Mouse (Mus musculus): Measurements from ENCODE around the gene Nxn. TPM values are rescaled to one million over a fixed set of nuclear protein-coding genes. Genes with fewer than 3 reads are reported as not detected.
"Not testable (repeated sequence)": the region's sequence is repeated elsewhere in the genome, so short reads cannot be mapped to it uniquely, and the experiment has no call there.

Nxn gene
- total RNA-seq, 2 experiments from 2014 or later = 3.0 to 4.5 TPM

- peak; percentile 66 for ATAC-seq (replicated peaks; ENCODE audit: low FRiP score, low TSS enrichment, poor library complexity, severe bottlenecking)
Measured at GRCm38 (mm10) chr11:76243811-76244546, 155.0 kb downstream of the Nxn start.

DNA sequence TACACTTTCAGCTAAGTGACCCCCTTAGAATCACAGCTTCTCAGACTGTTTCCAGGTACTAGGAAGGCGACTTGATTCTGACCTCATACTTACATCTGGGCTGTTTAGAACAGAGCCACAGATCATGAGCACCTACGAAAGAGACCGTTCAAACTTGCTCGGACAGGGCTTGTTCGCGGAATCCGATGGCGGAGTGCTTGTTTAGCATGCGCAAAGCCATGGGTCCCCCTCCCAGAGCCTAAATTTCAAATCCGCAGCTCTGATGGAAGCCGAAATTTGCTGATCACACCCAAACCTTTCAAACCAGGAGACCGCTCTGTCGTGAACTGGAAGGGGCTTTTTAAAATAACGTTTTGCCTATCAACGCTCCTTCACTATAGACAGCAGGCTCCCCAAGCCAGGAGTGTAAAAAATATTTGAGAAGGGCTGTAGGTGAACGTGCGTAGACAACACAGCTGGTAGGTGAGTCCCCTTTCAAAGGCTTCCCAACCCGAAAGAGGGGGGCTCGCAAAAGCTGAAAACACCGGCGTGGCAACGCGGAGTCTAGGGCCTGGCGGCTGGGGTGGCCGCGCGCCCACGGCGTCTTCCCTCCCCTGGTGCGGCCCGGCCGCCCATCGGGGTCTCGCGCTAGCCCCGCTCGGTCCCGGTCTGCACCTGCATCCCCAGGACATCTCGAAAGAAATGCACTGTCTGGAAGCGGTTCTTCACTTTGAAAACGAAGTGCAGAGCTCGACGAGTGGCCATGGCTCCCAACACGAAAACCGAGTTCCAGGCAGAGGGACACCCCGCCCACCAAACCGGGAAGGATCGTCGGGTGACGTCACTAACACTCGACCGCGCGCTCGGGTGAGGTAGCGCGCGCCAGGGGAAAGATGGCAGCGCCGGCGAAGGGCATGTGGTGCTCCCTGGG, 155.8 kb downstream of the Nxn start, which contains the start of the genes Mrm3 and Glod4:
Mrm3 (plus strand) TSS at position 815 of the 910 bp plus-strand sequence.
Glod4 (minus strand) TSS at position 825 of the 910 bp plus-strand sequence.
- peak; percentile 97 for ATAC-seq (replicated peaks; ENCODE audit: low FRiP score, low TSS enrichment, poor library complexity, severe bottlenecking)

DNA sequence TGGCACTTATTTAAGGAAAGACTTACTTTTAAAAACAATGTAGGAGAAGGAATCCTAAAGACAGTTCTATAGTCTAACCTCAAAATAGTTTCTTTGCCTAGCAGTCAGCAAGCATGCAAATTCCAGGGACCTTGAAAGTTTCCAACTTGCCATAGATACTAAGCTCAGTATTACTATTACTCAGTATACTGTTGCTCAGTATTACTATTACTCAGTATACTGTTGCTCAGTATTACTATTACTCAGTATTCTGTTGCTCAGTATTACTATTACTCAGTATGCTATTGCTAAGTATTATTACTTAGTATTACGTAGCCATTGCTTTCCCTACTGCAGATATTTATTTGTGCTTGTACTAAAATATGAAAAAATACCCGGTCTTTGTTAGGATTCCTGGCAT, 159.2 kb downstream of the Nxn start:
- no peak for ATAC-seq (replicated peaks; ENCODE audit: low FRiP score, low TSS enrichment, poor library complexity, severe bottlenecking)

DNA sequence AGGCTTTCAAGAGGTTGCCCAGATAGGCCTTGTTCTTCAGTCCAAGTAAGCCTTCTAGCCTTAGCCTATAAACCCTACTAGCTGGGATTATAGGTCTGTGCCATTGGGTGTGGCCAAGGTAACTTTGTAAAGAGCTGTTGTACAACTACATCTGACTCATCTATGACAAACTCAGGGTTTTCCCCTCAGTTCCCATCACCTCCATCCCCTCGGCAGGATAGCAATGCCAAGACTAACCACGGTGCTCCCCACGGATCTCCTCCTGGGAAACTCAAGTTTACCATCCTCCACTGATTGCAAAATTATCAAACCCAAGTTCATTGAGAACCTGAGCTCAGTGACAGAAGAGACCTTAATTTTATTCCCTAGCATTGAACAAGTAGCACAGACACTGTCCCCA, 162.8 kb downstream of the Nxn start:
- ATAC-seq (replicated peaks; ENCODE audit: low FRiP score, low TSS enrichment, poor library complexity, severe bottlenecking) = no peak

GRCm38 (mm10) chr11:76225051-76225450, 173.9 kb downstream of the Nxn start:
- ATAC-seq (replicated peaks; ENCODE audit: low FRiP score, low TSS enrichment, poor library complexity, severe bottlenecking) = no peak

GRCm38 (mm10) chr11:76224631-76225030, 174.3 kb downstream of the Nxn start:
- no peak for ATAC-seq (replicated peaks; ENCODE audit: low FRiP score, low TSS enrichment, poor library complexity, severe bottlenecking)

- peak; percentile 98 for ATAC-seq (replicated peaks; ENCODE audit: low FRiP score, low TSS enrichment, poor library complexity, severe bottlenecking)
Measured at GRCm38 (mm10) chr11:76217390-76217800, 181.5 kb downstream of the Nxn start, which contains the start of the genes Dbil5 and Gemin4. Dbil5 (plus strand) TSS chr11:76217608. Gemin4 (minus strand) TSS chr11:76217664.

- ATAC-seq (replicated peaks; ENCODE audit: low FRiP score, low TSS enrichment, poor library complexity, severe bottlenecking) = peak; percentile 23; the same call in 1 of the 2 replicates
Measured at GRCm38 (mm10) chr11:76216681-76217389, 182.1 kb downstream of the Nxn start.

GRCm38 (mm10) chr11:76216049-76216540, 182.8 kb downstream of the Nxn start:
- ATAC-seq (replicated peaks; ENCODE audit: low FRiP score, low TSS enrichment, poor library complexity, severe bottlenecking) = no peak

- no peak for ATAC-seq (replicated peaks; ENCODE audit: low FRiP score, low TSS enrichment, poor library complexity, severe bottlenecking)
Measured at GRCm38 (mm10) chr11:76215011-76215410, 183.9 kb downstream of the Nxn start.

DNA sequence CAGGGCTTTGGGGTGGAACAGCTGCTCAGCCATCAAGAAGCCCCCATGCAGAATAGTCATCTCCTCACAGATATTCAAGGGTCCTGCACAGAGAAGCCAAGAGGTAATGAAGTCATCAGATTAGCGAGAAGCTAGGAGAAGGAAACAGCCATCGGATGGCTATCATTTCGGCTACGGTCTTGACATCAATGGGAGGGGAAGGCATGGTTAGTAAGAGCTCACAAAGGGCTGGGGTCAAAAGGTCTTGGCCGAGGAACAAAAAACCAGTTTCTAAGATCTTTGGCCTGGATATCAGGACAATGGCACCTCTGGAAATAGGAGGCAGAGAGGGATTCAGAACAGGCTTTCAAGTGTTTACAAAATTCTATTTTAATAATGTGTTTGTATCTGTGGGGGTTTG, 185.1 kb downstream of the Nxn start:
- no peak for ATAC-seq (replicated peaks; ENCODE audit: low FRiP score, low TSS enrichment, poor library complexity, severe bottlenecking)

- not testable (repeated sequence) for ATAC-seq (replicated peaks; ENCODE audit: low FRiP score, low TSS enrichment, poor library complexity, severe bottlenecking)
Measured at GRCm38 (mm10) chr11:76211595-76211994, 187.3 kb downstream of the Nxn start.

GRCm38 (mm10) chr11:76210228-76210985, 188.5 kb downstream of the Nxn start:
- ATAC-seq (replicated peaks; ENCODE audit: low FRiP score, low TSS enrichment, poor library complexity, severe bottlenecking) = no peak

Other genes with a start within 250 kb of the Nxn start
- 44.1 and 46.5 TPM in 2 replicates for gene Vps53, start 219.5 kb downstream of the Nxn start, total RNA-seq (2014; fragmentation: Nextera tagmentation)
- gene Vps53, start 219.5 kb downstream of the Nxn start, total RNA-seq (2017) = 33.6 and 38.7 TPM in 2 replicates
- 3.0 and 4.5 TPM in 2 replicates for gene Fam57a, start 219.5 kb downstream of the Nxn start, total RNA-seq (2014; fragmentation: Nextera tagmentation)
- 0.19 and 2.1 TPM in 2 replicates for gene Fam57a, start 219.5 kb downstream of the Nxn start, total RNA-seq (2017)
- not detected in 2 replicates for gene Dbil5, start 181.5 kb downstream of the Nxn start, total RNA-seq (2014; fragmentation: Nextera tagmentation)
- not detected in 2 replicates for gene Dbil5, start 181.5 kb downstream of the Nxn start, total RNA-seq (2017)
- 22.8 and 24.4 TPM in 2 replicates for gene Gemin4, start 181.5 kb downstream of the Nxn start, total RNA-seq (2014; fragmentation: Nextera tagmentation)
- 22.4 and 26.6 TPM in 2 replicates for gene Gemin4, start 181.5 kb downstream of the Nxn start, total RNA-seq (2017)
- gene Mrm3, start 155.4 kb downstream of the Nxn start, total RNA-seq (2014; fragmentation: Nextera tagmentation) = 24.0 and 31.8 TPM in 2 replicates
- gene Mrm3, start 155.4 kb downstream of the Nxn start, total RNA-seq (2017) = 58.5 and 63.2 TPM in 2 replicates
- 65.0 and 70.4 TPM in 2 replicates for gene Glod4, start 155.4 kb downstream of the Nxn start, total RNA-seq (2014; fragmentation: Nextera tagmentation)
- gene Glod4, start 155.4 kb downstream of the Nxn start, total RNA-seq (2017) = 203 and 253 TPM in 2 replicates
- 24.6 and 28.1 TPM in 2 replicates for gene Timm22, start 7.8 kb upstream of the Nxn start, total RNA-seq (2014; fragmentation: Nextera tagmentation)
- 8.6 and 11.2 TPM in 2 replicates for gene Timm22, start 7.8 kb upstream of the Nxn start, total RNA-seq (2017)
- gene Abr, start 223.2 kb upstream of the Nxn start, total RNA-seq (2014; fragmentation: Nextera tagmentation) = 7.2 TPM in 2 replicates
- gene Abr, start 223.2 kb upstream of the Nxn start, total RNA-seq (2017) = 8.0 and 10.9 TPM in 2 replicates